Mouse (Mus musculus) kidney, postnatal 0 days (tissue): ENCODE measurements around the gene Rps3. TPM values are rescaled to one million over a fixed set of nuclear protein-coding genes. Genes with fewer than 3 reads are reported as not detected.

Experiments used
- ATAC-seq: fragments of 200-750 bp; cut with Nextera tagmentation; replicated peaks from 2 replicates; pipeline ENCODE4 v1.8.0; 2017; ENCODE audit warnings: low read depth, moderate number of reproducible peaks, moderate TSS enrichment, moderate library complexity; ENCODE audit not compliant: low FRiP score
- DNase-seq: peaks from one replicate; pipeline ENCODE4 v3.0.0-alpha.2; 2016; ENCODE audit warnings: low spot score
- H3K27ac ChIP-seq: fragments of 300-500 bp; sonication (generic); 2 replicates; pipeline ENCODE4 v1.5.1; 2014; ENCODE audit warnings: mild to moderate bottlenecking
- H3K27me3 ChIP-seq: fragments of 300-500 bp; sonication (generic); 2 replicates; pipeline ENCODE4 v1.6.1; 2014; ENCODE audit warnings: low read length, mixed read lengths; ENCODE audit not compliant: insufficient read depth
- H3K36me3 ChIP-seq: fragments of 300-500 bp; sonication (generic); 2 replicates; pipeline ENCODE4 v1.6.1; 2014; ENCODE audit warnings: low read length, mixed read lengths; ENCODE audit not compliant: insufficient read depth
- H3K4me1 ChIP-seq: fragments of 300-500 bp; sonication (generic); replicated peaks from 2 replicates; pipeline ENCODE4 v1.6.1; 2014; ENCODE audit warnings: antibody characterized with exemption, low read length, mixed read lengths; ENCODE audit not compliant: insufficient read depth
- H3K4me2 ChIP-seq: fragments of 300-500 bp; sonication (generic); 2 replicates; pipeline ENCODE4 v1.6.1; 2014; ENCODE audit warnings: mild to moderate bottlenecking, low read length, moderate library complexity, mixed read lengths
- H3K4me3 ChIP-seq: fragments of 300-500 bp; sonication (generic); replicated peaks from 2 replicates; pipeline ENCODE4 v1.5.1; 2014; ENCODE audit warnings: low read depth, low read length
- H3K9ac ChIP-seq: fragments of 300-500 bp; sonication (generic); 2 replicates; pipeline ENCODE4 v1.6.1; 2014; ENCODE audit warnings: low read depth, low read length
- H3K9me3 ChIP-seq: fragments of 300-500 bp; sonication (generic); replicated peaks from 2 replicates; pipeline ENCODE4 v1.6.1; 2016; ENCODE audit warnings: low read length, inconsistent platforms, mixed read lengths
- CTCF ChIP-seq: IDR thresholded peaks from 2 replicates; pipeline ENCODE4 v1.5.1; 2016; ENCODE audit warnings: antibody characterized with exemption, low read depth, mild to moderate bottlenecking, moderate library complexity
- WGBS: fragments of 180-500 bp; shearing (Covaris S2); extraction: QIAGEN DNeasy Blood & Tissue Kit; methylation state at CpG from one replicate; pipeline ENCODE4 v1.1.7; 2014; 5-methylcytosine and 5-hydroxymethylcytosine counted together
- polyA plus RNA-seq: library from polyadenylated mRNA; unstranded; fragments of >200 nt; fragmentation: Nextera tagmentation; extraction: Ambion mirVana; gene quantifications from 2 replicates; pipeline ENCODE4 v1.2.1, GENCODE M21; 2015

Rps3 gene
- polyA plus RNA-seq, 1 experiment from 2014 or later, result 942 TPM

GRCm38 (mm10) chr7:99449063-99449462, 34.5 kb downstream of the Rps3 start:
- no peak overlapping the region for H3K4me3 ChIP-seq
- H3K4me2 ChIP-seq, result no peak overlapping the region
- no peaks in the 10 kb centered on the region for H3K9me3 ChIP-seq
- peaks cover 7% of the 10 kb centered on the region for H3K4me1 ChIP-seq
- no peak for TF ChIP-seq CTCF
- WGBS, result 63% methylated on average over 8 of the region's 8 CpGs
- no peak overlapping the region for H3K9ac ChIP-seq
- ATAC-seq, result no peak
- no peak overlapping the region for H3K27ac ChIP-seq
- 0 out of 2 replicates have a peak, but pooled peaks cover 2% of the 10 kb centered on the region for H3K36me3 ChIP-seq
- no peaks in the 10 kb centered on the region for H3K27me3 ChIP-seq
- no peak for DNase-seq

- no peak for TF ChIP-seq CTCF
- Histone ChIP-seq H3K36me3 (0 out of 2 replicates have a peak, but pooled peaks cover 2% of the 10 kb centered on the region), H3K9me3 (no peaks in the 10 kb centered on the region), H3K4me3 (no peak overlapping the region), H3K4me2 (no peak overlapping the region), H3K9ac (no peak overlapping the region), H3K27me3 (no peaks in the 10 kb centered on the region), H3K4me1 (peaks cover 3% of the 10 kb centered on the region), H3K27ac (no peak overlapping the region)
- DNase-seq, result no peak
- 68% methylated on average over 5 of the region's 5 CpGs for WGBS
- no peak for ATAC-seq
These were observed 34.9 kb downstream of the Rps3 start for GRCm38 (mm10) chr7:99448619-99449018.

DNA sequence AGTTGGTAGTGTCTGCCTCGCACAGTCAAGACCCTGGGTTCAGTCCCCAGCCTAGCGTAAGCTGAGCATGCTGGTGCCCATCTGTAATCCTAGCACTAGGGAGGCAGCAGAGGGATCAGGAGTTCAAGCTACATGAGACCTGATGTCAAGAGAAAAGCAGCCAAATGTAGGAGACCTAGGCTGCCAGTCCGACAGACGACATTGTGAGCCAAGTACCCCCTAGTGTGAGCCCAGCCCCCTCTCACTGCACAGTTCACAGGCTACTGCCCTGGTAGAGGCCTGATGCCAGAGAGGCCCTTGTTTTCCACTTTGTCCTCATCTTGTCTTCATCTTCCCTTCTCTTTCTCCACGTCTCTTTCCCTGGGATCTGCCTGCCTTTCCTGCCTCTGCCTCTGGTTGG, 36.2 kb downstream of the Rps3 start:
- no peak overlapping the region for H3K4me2 ChIP-seq
- 0 out of 2 replicates have a peak, but pooled peaks cover 2% of the 10 kb centered on the region for H3K36me3 ChIP-seq
- H3K4me3 ChIP-seq, result no peak overlapping the region
- no peak for ATAC-seq
- TF ChIP-seq CTCF, result no peak
- no peak overlapping the region for H3K27ac ChIP-seq
- no peak for DNase-seq
- H3K9me3 ChIP-seq, result no peaks in the 10 kb centered on the region
- no peaks in the 10 kb centered on the region for H3K4me1 ChIP-seq
- no peak overlapping the region for H3K9ac ChIP-seq
- no peaks in the 10 kb centered on the region for H3K27me3 ChIP-seq
- 50% methylated on average over 5 of the region's 5 CpGs for WGBS

DNA sequence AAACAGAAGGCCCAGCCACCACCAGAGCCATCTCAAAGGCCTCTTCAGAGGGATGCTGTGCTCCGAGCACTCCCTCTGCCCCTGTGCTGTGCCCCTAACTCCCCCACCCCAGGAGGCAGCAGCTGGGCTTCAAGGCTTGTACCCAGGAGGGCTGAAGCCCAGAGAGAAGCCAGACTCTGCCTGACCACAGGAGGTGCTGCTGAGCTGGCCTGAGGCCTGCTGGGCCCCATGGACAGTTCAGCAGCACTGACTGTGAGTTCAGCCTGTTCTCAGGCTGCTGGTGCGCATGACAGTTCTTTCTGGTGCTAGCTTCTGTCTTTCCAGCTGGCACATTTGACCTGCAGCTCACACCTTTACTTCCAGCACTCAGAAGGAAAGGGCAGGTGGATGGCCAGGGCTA, 37.7 kb downstream of the Rps3 start:
- Histone ChIP-seq H3K4me1 (peaks cover 14% of the 10 kb centered on the region), H3K4me2 (no peak overlapping the region), H3K27ac (no peak overlapping the region), H3K36me3 (0 out of 2 replicates have a peak, but pooled peaks cover 2% of the 10 kb centered on the region), H3K9ac (no peak overlapping the region), H3K4me3 (no peak overlapping the region), H3K27me3 (no peaks in the 10 kb centered on the region), H3K9me3 (no peaks in the 10 kb centered on the region)
- DNase-seq, result no peak
- peak; percentile 58 for TF ChIP-seq CTCF
- WGBS, result 91% methylated on average over 2 of the region's 2 CpGs
- ATAC-seq, result no peak

GRCm38 (mm10) chr7:99444012-99444411, 39.5 kb downstream of the Rps3 start:
- Histone ChIP-seq H3K27ac (no peak overlapping the region), H3K9me3 (no peaks in the 10 kb centered on the region), H3K36me3 (0 out of 2 replicates have a peak, but pooled peaks cover 2% of the 10 kb centered on the region), H3K4me2 (no peak overlapping the region), H3K9ac (no peak overlapping the region), H3K4me3 (no peak overlapping the region), H3K4me1 (peaks cover 17% of the 10 kb centered on the region), H3K27me3 (no peaks in the 10 kb centered on the region)
- ATAC-seq, result no peak
- TF ChIP-seq CTCF, result peak; percentile 68
- no peak for DNase-seq
- 64% methylated on average over 6 of the region's 6 CpGs for WGBS

- no peak overlapping the region for H3K27ac ChIP-seq
- TF ChIP-seq CTCF, result no peak
- H3K9ac ChIP-seq, result no peak overlapping the region
- WGBS, result 50% methylated on average over 5 of the region's 5 CpGs
- H3K9me3 ChIP-seq, result no peaks in the 10 kb centered on the region
- no peak overlapping the region for H3K4me3 ChIP-seq
- DNase-seq, result no peak
- H3K36me3 ChIP-seq, result 0 out of 2 replicates have a peak, but pooled peaks cover 2% of the 10 kb centered on the region
- H3K4me1 ChIP-seq, result peaks cover 17% of the 10 kb centered on the region
- H3K27me3 ChIP-seq, result no peaks in the 10 kb centered on the region
- no peak for ATAC-seq
- no peak overlapping the region for H3K4me2 ChIP-seq
These were observed 40.4 kb downstream of the Rps3 start for GRCm38 (mm10) chr7:99443164-99443563.

GRCm38 (mm10) chr7:99441534-99442072, 41.9 kb downstream of the Rps3 start:
- Histone ChIP-seq H3K4me3 (no peak overlapping the region), H3K4me1 (peaks cover 17% of the 10 kb centered on the region), H3K4me2 (no peak overlapping the region), H3K36me3 (0 out of 2 replicates have a peak, but pooled peaks cover 2% of the 10 kb centered on the region), H3K27me3 (no peaks in the 10 kb centered on the region), H3K9ac (peak overlapping the region; percentile 5; the same call in 1 of the 2 replicates), H3K27ac (peak overlapping the region; percentile 79), H3K9me3 (no peaks in the 10 kb centered on the region)
- peak; percentile 92 for ATAC-seq
- 19% methylated on average over 6 of the region's 6 CpGs for WGBS
- peak; percentile 79 for DNase-seq
- TF ChIP-seq CTCF, result no peak
